8 mouse cellular contexts compared by ENCODE assay signal in genomic region chr16:11456141-11456645, GRCm38 (mm10).
DNase-seq lines count a peak whose midpoint lies in the region; ATAC-seq lines count a peak whose summit lies in the region.

No protein-coding gene starts in this region.

- no peaks in the 10 kb centered on the region for H3K27me3 ChIP-seq in liver, embryonic 15.5 days

- peak; percentile 35 to 49 for DNase-seq in heart, adult 9 months (ENCODE audit: low spot score in 2 of 2)
- DNase-seq in heart, adult 8-10 months (ENCODE audit: low spot score), result no peak
- DNase-seq in ES-CJ7 (ENCODE audit: low read depth, low spot score), result peak; percentile 53
- peak; percentile 89 for DNase-seq in gonadal fat pad, adult 2 months (ENCODE audit: low read depth)
- peak; percentile 33 for DNase-seq in thymus, postnatal 14 days
- DNase-seq in cerebellum, adult 11 months, result no peak
- DNase-seq in gastrocnemius, postnatal 10 days, result no peak

- no peaks in the 10 kb centered on the region for H3K9me3 ChIP-seq in liver, embryonic 15.5 days (replicated peaks)

- 38% methylated on average over 5 of the region's 5 CpGs for WGBS in liver, embryonic 15.5 days (ENCODE audit: insufficient replicate concordance)

- no peaks in the 10 kb centered on the region for H3K36me3 ChIP-seq in liver, embryonic 15.5 days (replicated peaks)

- no peak overlapping the region for H3K4me3 ChIP-seq in liver, embryonic 15.5 days (replicated peaks)

- H3K9ac ChIP-seq in liver, embryonic 15.5 days, result no peak overlapping the region

- H3K4me1 ChIP-seq in liver, embryonic 15.5 days (replicated peaks), result peaks cover 19% of the 10 kb centered on the region

- H3K4me2 ChIP-seq in liver, embryonic 15.5 days, result no peak overlapping the region

- peak overlapping the region; percentile 68 for H3K27ac ChIP-seq in liver, embryonic 15.5 days (replicated peaks)

- peak; percentile 80 for ATAC-seq in liver, embryonic 15.5 days (ENCODE audit: insufficient read depth)

Comparison
In these comparisons a context has a peak if more than half of its experiments do, and no peak if none do; other contexts are left out.
1. DNase-seq: peak in heart, adult 9 months (2 of 2), ES-CJ7 (single experiment), gonadal fat pad, adult 2 months (single experiment) and thymus, postnatal 14 days (single experiment); none in heart, adult 8-10 months (single experiment), cerebellum, adult 11 months (single experiment) and gastrocnemius, postnatal 10 days (single experiment).